15 mouse cellular contexts compared by ENCODE assay signal in genomic region chr16:41557104-41557503, GRCm38 (mm10).
A peak's percentile ranks its signal among the peaks of the same experiment; 100 is the strongest.
DNase-seq lines count a peak whose midpoint lies in the region; ATAC-seq and TF ChIP-seq lines count a peak whose summit lies in the region.
"Had no signal": no experiment of that assay in that cellular context is flagged by ENCODE, and none has a peak within 500 bp of the region (broad histone marks: within the 10 kb centered on the region; RNA-seq: fewer than 3 reads in every experiment).

No protein-coding gene starts in this region.

- no peak for TF ChIP-seq CTCF in gastrocnemius, adult 2 months (IDR thresholded peaks at IDR 0.05)
- no peak for TF ChIP-seq CTCF in midbrain, postnatal 0 days (IDR thresholded peaks at IDR 0.05)

- H3K4me2 ChIP-seq in midbrain, postnatal 0 days (ENCODE audit: low read depth, low read length, poor library complexity, severe bottlenecking), result no peak overlapping the region
- H3K4me2 ChIP-seq in midbrain, embryonic 13.5 days (replicated peaks), result no peak overlapping the region
- H3K4me2 ChIP-seq: intestine, embryonic 15.5 days; liver, embryonic 11.5 days had no signal

- H3K4me1 ChIP-seq in midbrain, postnatal 0 days (ENCODE audit: insufficient read depth, low read length), result no peaks in the 10 kb centered on the region
- peaks cover 6% of the 10 kb centered on the region for H3K4me1 ChIP-seq in midbrain, embryonic 13.5 days (replicated peaks)
- H3K4me1 ChIP-seq: intestine, embryonic 15.5 days had no signal

- no peaks in the 10 kb centered on the region for H3K27me3 ChIP-seq in midbrain, postnatal 0 days (ENCODE audit: insufficient read depth, low read length)
- no peaks in the 10 kb centered on the region for H3K27me3 ChIP-seq in midbrain, embryonic 13.5 days
- H3K27me3 ChIP-seq: intestine, embryonic 15.5 days had no signal

- ATAC-seq in midbrain, postnatal 0 days (ENCODE audit: low FRiP score), result no peak
- ATAC-seq in midbrain, embryonic 13.5 days, result no peak
- ATAC-seq: intestine, embryonic 15.5 days; lung, postnatal 0 days had no signal

- no peak overlapping the region for H3K9ac ChIP-seq in midbrain, postnatal 0 days (replicated peaks; ENCODE audit: low read length, poor library complexity, severe bottlenecking)
- no peak overlapping the region for H3K9ac ChIP-seq in midbrain, embryonic 13.5 days (replicated peaks)
- H3K9ac ChIP-seq: intestine, embryonic 15.5 days had no signal

- no peaks in the 10 kb centered on the region for H3K36me3 ChIP-seq in midbrain, postnatal 0 days (ENCODE audit: insufficient read depth, low read length)
- H3K36me3 ChIP-seq in midbrain, embryonic 13.5 days, result no peaks in the 10 kb centered on the region
- H3K36me3 ChIP-seq: intestine, embryonic 15.5 days; midbrain, embryonic 10.5 days had no signal

- peak; percentile 32 for DNase-seq in gastrocnemius, adult 2 months
- DNase-seq in gastrocnemius, adult 8-10 months (ENCODE audit: low spot score in 2 of 2), result no peak
- peak; percentile 53 for DNase-seq in midbrain, postnatal 0 days (ENCODE audit: low spot score)
- peak; percentile 60 to 61 for DNase-seq in cerebellum, postnatal 36 days
- no peak for DNase-seq in lung, postnatal 10 days
- no peak for DNase-seq in right cerebral cortex, postnatal 25 days
- no peak for DNase-seq in left cerebral cortex, postnatal 14 days (ENCODE audit: low spot score in 2 of 2)
- DNase-seq: retina, postnatal 1 day; thymus, adult 2 months had no signal

- H3K27ac ChIP-seq in gastrocnemius, adult 2 months, result no peak overlapping the region
- no peak overlapping the region for H3K27ac ChIP-seq in midbrain, postnatal 0 days (ENCODE audit: low read depth, low read length)
- no peak overlapping the region for H3K27ac ChIP-seq in midbrain, embryonic 13.5 days
- H3K27ac ChIP-seq: intestine, embryonic 15.5 days; midbrain, embryonic 10.5 days had no signal

- intact Hi-C loops in gastrocnemius, adult 2 months (cut with DNase I), result no loop called here
- intact Hi-C loops in left cerebral cortex, postnatal 14 days (cut with DNase I), result no loop called here

- no peak overlapping the region for H3K4me3 ChIP-seq in gastrocnemius, adult 2 months
- no peak overlapping the region for H3K4me3 ChIP-seq in midbrain, postnatal 0 days (ENCODE audit: low read depth, low read length)
- H3K4me3 ChIP-seq in midbrain, embryonic 13.5 days (replicated peaks), result no peak overlapping the region
- H3K4me3 ChIP-seq: erythroblast, embryonic 14.5 days; intestine, embryonic 15.5 days; midbrain, embryonic 10.5 days had no signal

- no peaks in the 10 kb centered on the region for H3K9me3 ChIP-seq in midbrain, postnatal 0 days (ENCODE audit: low read length)
- no peaks in the 10 kb centered on the region for H3K9me3 ChIP-seq in midbrain, embryonic 13.5 days
- H3K9me3 ChIP-seq: intestine, embryonic 15.5 days; midbrain, embryonic 10.5 days had no signal

Comparison
In these comparisons a context has a peak if more than half of its experiments do, and no peak if none do; other contexts are left out.
1. DNase-seq: peak in gastrocnemius, adult 2 months (single experiment), midbrain, postnatal 0 days (single experiment) and cerebellum, postnatal 36 days (2 of 2); none in gastrocnemius, adult 8-10 months (0 of 2), lung, postnatal 10 days (single experiment), right cerebral cortex, postnatal 25 days (single experiment) and left cerebral cortex, postnatal 14 days (0 of 2).